Mouse (Mus musculus) liver, adult 2 months (tissue): ENCODE measurements around the gene Prkar2a.

Experiments used
- CTCF ChIP-seq: fragments of 200-500 bp; IDR thresholded peaks from 2 replicates; pipeline ENCODE4 v1.5.1; 2011; ENCODE audit warnings: low read depth, low read length, control low read depth
- POLR2A ChIP-seq: fragments of 200-500 bp; IDR thresholded peaks from 2 replicates; pipeline ENCODE4 v1.6.1; 2011; ENCODE audit warnings: low read length, control low read depth; ENCODE audit not compliant: insufficient read depth; ENCODE audit errors: extremely low read depth

DNA sequence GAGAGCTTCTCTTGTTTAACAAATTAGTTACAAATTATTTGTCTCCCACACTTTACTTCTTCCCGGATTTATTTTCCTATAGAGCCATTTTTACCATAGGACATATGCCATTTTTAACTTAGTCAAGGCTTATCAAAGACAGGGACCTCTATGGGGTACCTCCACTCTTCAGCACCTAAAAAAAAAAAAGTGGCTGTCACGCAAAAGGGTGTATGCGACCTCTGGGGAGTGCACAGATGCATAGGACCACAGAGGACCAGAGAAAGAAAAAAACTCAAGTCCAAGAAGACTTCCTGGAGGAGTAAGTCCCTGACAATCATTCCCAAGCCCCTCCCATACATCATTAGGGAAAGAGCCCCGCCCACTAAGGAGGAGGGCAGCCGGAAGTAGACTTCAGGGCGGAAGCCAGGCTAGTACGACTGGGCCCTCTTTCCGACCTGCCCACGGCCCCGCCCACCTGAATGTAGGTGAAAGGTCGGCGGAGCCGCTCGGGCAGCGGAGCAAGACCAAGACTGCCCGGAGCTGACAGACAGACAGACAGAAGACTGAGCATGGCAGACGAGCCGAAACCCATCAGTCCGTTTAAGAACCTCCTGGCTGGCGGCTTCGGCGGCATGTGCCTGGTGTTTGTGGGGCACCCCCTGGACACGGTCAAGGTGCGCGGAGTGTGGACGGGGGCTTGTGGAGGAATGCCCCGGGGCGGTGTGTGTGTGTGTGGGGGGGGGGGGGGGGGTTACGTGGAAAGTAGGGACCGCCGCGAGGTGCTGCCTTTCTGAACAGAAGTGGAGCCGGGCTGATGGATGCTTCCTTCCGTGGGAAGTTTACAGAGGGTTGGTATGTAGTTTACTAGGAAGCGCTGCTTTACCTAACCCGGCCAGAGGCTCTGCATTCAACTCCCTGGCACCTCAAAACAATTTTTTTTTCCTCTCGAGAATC, 27.2 kb upstream of the Prkar2a start, which contains the start of gene Slc25a20:
- TF ChIP-seq CTCF (no peak), POLR2A (peak; percentile 64; the same call in 1 of the 2 replicates)
